Mouse (Mus musculus): ENCODE measurements around the gene Camk1g.

- TF ChIP-seq GATA1 (IDR thresholded peaks at IDR 0.05; ENCODE audit: borderline replicate concordance, low read length) (no peak), FLI1 (IDR thresholded peaks at IDR 0.05; ENCODE audit: low read length) (no peak)
Observed at GRCm38 (mm10) chr1:193382841-193383462, 12.9 kb upstream of the Camk1g start.
